Mouse (Mus musculus): ENCODE measurements around the gene Tmtc2. TPM values are rescaled to one million over a fixed set of nuclear protein-coding genes. Genes with fewer than 3 reads are reported as not detected.

Gene Tmtc2
- polyA plus RNA-seq, 1 experiment from 2014 or later: 10.9 TPM

DNA sequence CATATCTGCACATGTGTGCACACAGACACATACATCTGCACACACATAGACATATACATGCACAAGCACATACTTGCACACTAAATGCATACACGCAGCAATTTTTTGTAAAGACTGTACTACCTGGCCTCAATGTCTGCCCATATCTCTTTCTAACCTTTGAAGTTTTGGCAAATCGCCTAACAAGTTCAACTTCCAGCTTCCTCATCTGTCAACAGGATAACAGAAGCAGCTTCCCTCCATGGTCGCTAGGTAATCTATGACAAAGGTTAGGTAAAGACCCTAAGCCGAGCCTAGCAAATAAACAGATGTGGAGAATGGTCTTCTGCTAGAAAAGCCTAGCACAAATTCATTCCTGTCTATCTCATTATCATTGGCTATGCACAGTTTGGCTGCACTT lies 37.3 kb downstream of the Tmtc2 start:
- ATAC-seq (replicated peaks; ENCODE audit: low FRiP score, low TSS enrichment, low read depth) (no peak), DNase-seq (ENCODE audit: low spot score) (no peak)
- Histone ChIP-seq H3K4me2 (ENCODE audit: low read length) (no peak overlapping the region), H3K4me3 (ENCODE audit: low read depth, low read length) (no peak overlapping the region), H3K27ac (ENCODE audit: low read depth) (no peak overlapping the region), H3K36me3 (ENCODE audit: control insufficient read depth, insufficient read depth, low read length) (peaks cover 7% of the 10 kb centered on the region; the same call in 1 of the 2 replicates), H3K9me3 (ENCODE audit: control insufficient read depth, low read length) (no peaks in the 10 kb centered on the region), H3K9ac (ENCODE audit: low read length) (no peak overlapping the region), H3K27me3 (replicated peaks; ENCODE audit: control insufficient read depth, insufficient read depth, low read length) (no peaks in the 10 kb centered on the region), H3K4me1 (replicated peaks; ENCODE audit: control insufficient read depth, insufficient read depth, low read length) (0 out of 2 replicates have a peak, but pooled peaks cover 2% of the 10 kb centered on the region)
- 78% methylated on average over 4 of the region's 4 CpGs for WGBS

GRCm38 (mm10) chr10:105535848-105536247 lies 38.4 kb downstream of the Tmtc2 start:
- H3K9me3 ChIP-seq (ENCODE audit: control insufficient read depth, low read length): no peaks in the 10 kb centered on the region
- no peak for ATAC-seq (replicated peaks; ENCODE audit: low FRiP score, low TSS enrichment, low read depth)
- H3K27me3 ChIP-seq (replicated peaks; ENCODE audit: control insufficient read depth, insufficient read depth, low read length): no peaks in the 10 kb centered on the region
- no peak overlapping the region for H3K27ac ChIP-seq (ENCODE audit: low read depth)
- DNase-seq (ENCODE audit: low spot score): no peak
- H3K36me3 ChIP-seq (ENCODE audit: control insufficient read depth, insufficient read depth, low read length): peaks cover 7% of the 10 kb centered on the region; the same call in 1 of the 2 replicates
- H3K4me3 ChIP-seq (ENCODE audit: low read depth, low read length): no peak overlapping the region
- 0 out of 2 replicates have a peak, but pooled peaks cover 2% of the 10 kb centered on the region for H3K4me1 ChIP-seq (replicated peaks; ENCODE audit: control insufficient read depth, insufficient read depth, low read length)
- H3K4me2 ChIP-seq (ENCODE audit: low read length): no peak overlapping the region
- no peak overlapping the region for H3K9ac ChIP-seq (ENCODE audit: low read length)

DNA sequence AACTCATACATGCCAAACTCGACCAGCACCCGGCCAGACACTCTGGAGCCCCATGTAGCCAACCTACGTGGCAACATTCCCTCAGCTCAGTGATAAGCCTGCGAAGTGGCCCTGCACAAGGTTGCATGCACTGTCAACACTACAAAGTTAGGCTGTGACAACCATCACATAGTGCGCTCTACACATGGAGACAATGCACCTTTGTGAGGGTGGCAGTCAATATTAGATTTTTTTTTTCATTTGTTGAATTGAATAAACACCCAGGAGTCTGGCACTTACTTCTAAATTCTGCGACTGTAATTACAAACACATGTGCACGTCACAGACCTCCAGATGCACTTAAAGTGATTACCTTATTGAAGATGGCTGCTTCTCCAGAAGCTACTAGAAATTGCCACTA lies 41.5 kb downstream of the Tmtc2 start:
- Histone ChIP-seq H3K36me3 (ENCODE audit: control insufficient read depth, insufficient read depth, low read length) (no peaks in the 10 kb centered on the region; the same call in 1 of the 2 replicates), H3K4me3 (ENCODE audit: low read depth, low read length) (no peak overlapping the region), H3K9ac (ENCODE audit: low read length) (no peak overlapping the region), H3K4me1 (replicated peaks; ENCODE audit: control insufficient read depth, insufficient read depth, low read length) (0 out of 2 replicates have a peak, but pooled peaks cover 2% of the 10 kb centered on the region), H3K9me3 (ENCODE audit: control insufficient read depth, low read length) (no peaks in the 10 kb centered on the region), H3K27ac (ENCODE audit: low read depth) (no peak overlapping the region), H3K27me3 (replicated peaks; ENCODE audit: control insufficient read depth, insufficient read depth, low read length) (no peaks in the 10 kb centered on the region), H3K4me2 (ENCODE audit: low read length) (no peak overlapping the region)
- 66% methylated on average over 7 of the region's 7 CpGs for WGBS
- ATAC-seq (replicated peaks; ENCODE audit: low FRiP score, low TSS enrichment, low read depth) (no peak), DNase-seq (ENCODE audit: low spot score) (no peak)

- DNase-seq (ENCODE audit: low spot score) (no peak), ATAC-seq (replicated peaks; ENCODE audit: low FRiP score, low TSS enrichment, low read depth) (no peak)
- H3K27me3 ChIP-seq (replicated peaks; ENCODE audit: control insufficient read depth, insufficient read depth, low read length): no peaks in the 10 kb centered on the region
- WGBS: 88% methylated on average over 5 of the region's 5 CpGs
- H3K27ac ChIP-seq (ENCODE audit: low read depth): no peak overlapping the region
- H3K4me2 ChIP-seq (ENCODE audit: low read length): no peak overlapping the region
- H3K36me3 ChIP-seq (ENCODE audit: control insufficient read depth, insufficient read depth, low read length): no peaks in the 10 kb centered on the region
- no peak overlapping the region for H3K4me3 ChIP-seq (ENCODE audit: low read depth, low read length)
- H3K4me1 ChIP-seq (replicated peaks; ENCODE audit: control insufficient read depth, insufficient read depth, low read length): 0 out of 2 replicates have a peak, but pooled peaks cover 2% of the 10 kb centered on the region
- no peak overlapping the region for H3K9ac ChIP-seq (ENCODE audit: low read length)
- no peaks in the 10 kb centered on the region for H3K9me3 ChIP-seq (ENCODE audit: control insufficient read depth, low read length)
Measured at GRCm38 (mm10) chr10:105532019-105532525, 42.2 kb downstream of the Tmtc2 start.

- Histone ChIP-seq H3K27ac (ENCODE audit: low read depth) (no peak overlapping the region), H3K4me2 (ENCODE audit: low read length) (peak overlapping the region; percentile 20; the same call in 1 of the 2 replicates), H3K36me3 (ENCODE audit: control insufficient read depth, insufficient read depth, low read length) (no peaks in the 10 kb centered on the region), H3K4me1 (replicated peaks; ENCODE audit: control insufficient read depth, insufficient read depth, low read length) (0 out of 2 replicates have a peak, but pooled peaks cover 2% of the 10 kb centered on the region), H3K4me3 (ENCODE audit: low read depth, low read length) (no peak overlapping the region), H3K27me3 (replicated peaks; ENCODE audit: control insufficient read depth, insufficient read depth, low read length) (no peaks in the 10 kb centered on the region), H3K9ac (ENCODE audit: low read length) (no peak overlapping the region), H3K9me3 (ENCODE audit: control insufficient read depth, low read length) (no peaks in the 10 kb centered on the region)
- WGBS: 74% methylated on average over 9 of the region's 9 CpGs
- ATAC-seq (replicated peaks; ENCODE audit: low FRiP score, low TSS enrichment, low read depth) (peak; percentile 90), DNase-seq (ENCODE audit: low spot score) (no peak)
Measured at GRCm38 (mm10) chr10:105531080-105531894, 43.0 kb downstream of the Tmtc2 start.

- H3K4me1 ChIP-seq (replicated peaks; ENCODE audit: control insufficient read depth, insufficient read depth, low read length): peaks cover 22% of the 10 kb centered on the region; the same call in 1 of the 2 replicates
- H3K27me3 ChIP-seq (replicated peaks; ENCODE audit: control insufficient read depth, insufficient read depth, low read length): no peaks in the 10 kb centered on the region
- H3K9me3 ChIP-seq (ENCODE audit: control insufficient read depth, low read length): no peaks in the 10 kb centered on the region
- ATAC-seq (replicated peaks; ENCODE audit: low FRiP score, low TSS enrichment, low read depth): peak; percentile 86
- no peak for DNase-seq (ENCODE audit: low spot score)
- H3K36me3 ChIP-seq (ENCODE audit: control insufficient read depth, insufficient read depth, low read length): 0 out of 2 replicates have a peak, but pooled peaks cover 3% of the 10 kb centered on the region
- H3K9ac ChIP-seq (ENCODE audit: low read length): no peak overlapping the region
- H3K4me2 ChIP-seq (ENCODE audit: low read length): peak overlapping the region; percentile 25; the same call in 1 of the 2 replicates
- peak overlapping the region; percentile 80 for H3K27ac ChIP-seq (ENCODE audit: low read depth)
- 21% methylated on average over 8 of the region's 8 CpGs for WGBS
- no peak overlapping the region for H3K4me3 ChIP-seq (ENCODE audit: low read depth, low read length)
Measured at GRCm38 (mm10) chr10:105523405-105524088, 50.7 kb downstream of the Tmtc2 start.

DNA sequence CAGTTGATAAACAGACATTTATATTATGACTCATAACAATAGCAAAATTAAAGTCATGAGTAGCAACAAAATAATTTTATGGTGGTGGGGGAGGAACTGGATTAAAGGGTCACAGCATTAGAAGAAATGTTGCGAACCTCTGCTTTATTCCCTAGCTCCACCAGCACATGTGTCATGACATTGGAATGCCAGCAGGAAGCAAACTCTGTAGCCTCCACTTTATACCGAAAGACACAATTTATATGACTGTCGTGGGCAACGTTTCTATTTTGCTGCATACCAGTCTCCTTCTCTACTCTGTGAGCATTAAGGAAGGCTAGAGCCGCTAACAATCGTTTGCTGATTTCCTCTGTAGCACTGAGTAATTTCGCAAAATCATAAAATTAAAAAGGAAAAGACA lies 51.8 kb downstream of the Tmtc2 start:
- H3K4me1 ChIP-seq (replicated peaks; ENCODE audit: control insufficient read depth, insufficient read depth, low read length): peaks cover 22% of the 10 kb centered on the region; the same call in 1 of the 2 replicates
- peak overlapping the region; percentile 80; the same call in 1 of the 2 replicates for H3K27ac ChIP-seq (ENCODE audit: low read depth)
- ATAC-seq (replicated peaks; ENCODE audit: low FRiP score, low TSS enrichment, low read depth) (0 out of 2 replicates have a peak, but pooled peaks have one; percentile 29), DNase-seq (ENCODE audit: low spot score) (no peak)
- no peak overlapping the region for H3K4me3 ChIP-seq (ENCODE audit: low read depth, low read length)
- no peak overlapping the region for H3K4me2 ChIP-seq (ENCODE audit: low read length)
- WGBS: 37% methylated on average over 7 of the region's 7 CpGs
- H3K27me3 ChIP-seq (replicated peaks; ENCODE audit: control insufficient read depth, insufficient read depth, low read length): no peaks in the 10 kb centered on the region
- H3K9me3 ChIP-seq (ENCODE audit: control insufficient read depth, low read length): no peaks in the 10 kb centered on the region
- H3K36me3 ChIP-seq (ENCODE audit: control insufficient read depth, insufficient read depth, low read length): 0 out of 2 replicates have a peak, but pooled peaks cover 3% of the 10 kb centered on the region
- H3K9ac ChIP-seq (ENCODE audit: low read length): no peak overlapping the region

GRCm38 (mm10) chr10:105519154-105519806 lies 55.0 kb downstream of the Tmtc2 start:
- ATAC-seq (replicated peaks; ENCODE audit: low FRiP score, low TSS enrichment, low read depth): no peak

More at GRCm38 (mm10) chr10:105519154-105519806, 55.0 kb downstream of the Tmtc2 start:
- no peaks in the 10 kb centered on the region for H3K27me3 ChIP-seq (replicated peaks; ENCODE audit: control insufficient read depth, insufficient read depth, low read length)
- H3K9ac ChIP-seq (ENCODE audit: low read length): no peak overlapping the region
- no peak for DNase-seq (ENCODE audit: low spot score)
- peaks cover 20% of the 10 kb centered on the region; the same call in 1 of the 2 replicates for H3K4me1 ChIP-seq (replicated peaks; ENCODE audit: control insufficient read depth, insufficient read depth, low read length)
- no peak overlapping the region for H3K27ac ChIP-seq (ENCODE audit: low read depth)
- no peak overlapping the region for H3K4me3 ChIP-seq (ENCODE audit: low read depth, low read length)
- 83% methylated on average over 6 of the region's 6 CpGs for WGBS
- H3K36me3 ChIP-seq (ENCODE audit: control insufficient read depth, insufficient read depth, low read length): 0 out of 2 replicates have a peak, but pooled peaks cover 3% of the 10 kb centered on the region
- H3K9me3 ChIP-seq (ENCODE audit: control insufficient read depth, low read length): no peaks in the 10 kb centered on the region
- no peak overlapping the region for H3K4me2 ChIP-seq (ENCODE audit: low read length)
